Mouse (Mus musculus) lung, postnatal 25 days (tissue): ENCODE measurements around the gene Rab40c.

Experiments
- DNase-seq: peaks from one replicate; pipeline ENCODE4 v3.0.0; 2022; ENCODE audit warnings: low spot score

The Rab40c gene

GRCm38 (mm10) chr17:25900193-25900592 is 19.3 kb downstream of the Rab40c start:
- DNase-seq, result no peak

- DNase-seq, result no peak
These were observed 23.6 kb downstream of the Rab40c start for GRCm38 (mm10) chr17:25895891-25896290.

GRCm38 (mm10) chr17:25895415-25895814 is 24.1 kb downstream of the Rab40c start:
- no peak for DNase-seq

- DNase-seq, result peak; percentile 78
These were observed 25.4 kb downstream of the Rab40c start for GRCm38 (mm10) chr17:25893975-25894617.

- no peak for DNase-seq
These were observed 30.7 kb downstream of the Rab40c start for GRCm38 (mm10) chr17:25888837-25889236.

- peak; percentile 44 for DNase-seq
These were observed 32.1 kb downstream of the Rab40c start for GRCm38 (mm10) chr17:25887467-25887866.

GRCm38 (mm10) chr17:25886806-25887205 is 32.7 kb downstream of the Rab40c start:
- no peak for DNase-seq

GRCm38 (mm10) chr17:25885636-25886035 is 33.9 kb downstream of the Rab40c start:
- no peak for DNase-seq

GRCm38 (mm10) chr17:25883824-25884223 is 35.7 kb downstream of the Rab40c start:
- DNase-seq, result no peak

GRCm38 (mm10) chr17:25883268-25883667 is 36.3 kb downstream of the Rab40c start:
- DNase-seq, result no peak

GRCm38 (mm10) chr17:25882306-25882705 is 37.2 kb downstream of the Rab40c start:
- no peak for DNase-seq

- no peak for DNase-seq
These were observed 37.8 kb downstream of the Rab40c start for GRCm38 (mm10) chr17:25881691-25882090.

GRCm38 (mm10) chr17:25880913-25881641 is 38.5 kb downstream of the Rab40c start:
- no peak for DNase-seq

GRCm38 (mm10) chr17:25880196-25880910 is 39.2 kb downstream of the Rab40c start, which contains the start of gene Wfikkn1:
Gene Wfikkn1 (minus strand): TSS chr17:25880858.
- DNase-seq, result no peak

- no peak for DNase-seq
These were observed 39.8 kb downstream of the Rab40c start for GRCm38 (mm10) chr17:25879750-25880149.

GRCm38 (mm10) chr17:25879261-25879660 is 40.3 kb downstream of the Rab40c start:
- DNase-seq, result no peak

GRCm38 (mm10) chr17:25878611-25879180 is 40.8 kb downstream of the Rab40c start:
- DNase-seq, result no peak

- no peak for DNase-seq
These were observed 41.6 kb downstream of the Rab40c start for GRCm38 (mm10) chr17:25877741-25878610.

GRCm38 (mm10) chr17:25877025-25877424 is 42.5 kb downstream of the Rab40c start:
- no peak for DNase-seq

GRCm38 (mm10) chr17:25876347-25876915 is 43.1 kb downstream of the Rab40c start:
- DNase-seq, result no peak
